Mouse (Mus musculus) hindbrain, postnatal 0 days (tissue): ENCODE measurements around the gene Kcnj9. TPM values are rescaled to one million over a fixed set of nuclear protein-coding genes. Genes with fewer than 3 reads are reported as not detected.

Experiments
- ATAC-seq: fragments of 200-750 bp; cut with Nextera tagmentation; 2 replicates; pipeline ENCODE4 v1.8.0; 2017; ENCODE audit warnings: mild to moderate bottlenecking, moderate TSS enrichment, moderate library complexity
- DNase-seq: peaks from one replicate; pipeline ENCODE4 v3.0.0-alpha.2; 2015; ENCODE audit warnings: low spot score
- H3K27ac ChIP-seq: fragments of 300-500 bp; sonication (generic); 2 replicates; pipeline ENCODE4 v1.5.1; 2014; ENCODE audit warnings: mild to moderate bottlenecking
- H3K27me3 ChIP-seq: fragments of 300-500 bp; sonication (generic); 2 replicates; pipeline ENCODE4 v1.6.1; 2014; ENCODE audit warnings: low read length, mixed read lengths; ENCODE audit not compliant: insufficient read depth
- H3K36me3 ChIP-seq: fragments of 300-500 bp; sonication (generic); 2 replicates; pipeline ENCODE4 v1.6.1; 2014; ENCODE audit warnings: low read length, mixed read lengths; ENCODE audit not compliant: insufficient read depth
- H3K4me1 ChIP-seq: fragments of 300-500 bp; sonication (generic); 2 replicates; pipeline ENCODE4 v1.6.1; 2014; ENCODE audit warnings: antibody characterized with exemption, low read length, mixed read lengths; ENCODE audit not compliant: insufficient read depth
- H3K4me2 ChIP-seq: fragments of 300-500 bp; sonication (generic); 2 replicates; pipeline ENCODE4 v1.6.1; 2014; ENCODE audit warnings: low read depth, mild to moderate bottlenecking, low read length, moderate library complexity, mixed read lengths
- H3K4me3 ChIP-seq: fragments of 300-500 bp; sonication (generic); 2 replicates; pipeline ENCODE4 v1.5.1; 2014; ENCODE audit warnings: low read length
- H3K9ac ChIP-seq: fragments of 300-500 bp; sonication (generic); replicated peaks from 2 replicates; pipeline ENCODE4 v1.6.1; 2014; ENCODE audit warnings: mild to moderate bottlenecking, low read length, moderate library complexity, mixed read lengths
- H3K9me3 ChIP-seq: fragments of 300-500 bp; sonication (generic); 2 replicates; pipeline ENCODE4 v1.6.1; 2016; ENCODE audit warnings: low read length, mixed read lengths
- CTCF ChIP-seq: IDR thresholded peaks from 2 replicates; pipeline ENCODE4 v1.5.1; 2016; ENCODE audit warnings: antibody characterized with exemption, control low read depth, low read depth
- WGBS: fragments of 180-500 bp; shearing (Covaris S2); extraction: QIAGEN DNeasy Blood & Tissue Kit; methylation state at CpG from one replicate; pipeline ENCODE4 v1.1.7; 2014; 5-methylcytosine and 5-hydroxymethylcytosine counted together
- polyA plus RNA-seq: library from polyadenylated mRNA; unstranded; fragments of >200 nt; fragmentation: Nextera tagmentation; extraction: Ambion mirVana; gene quantifications from 2 replicates; pipeline ENCODE4 v1.2.1, GENCODE M21; 2015
- total RNA-seq: library from RNA; depleted of rRNA; stranded (reverse); fragments of >200 nt; gene quantifications from 2 replicates; pipeline ENCODE4 v1.2.3, GENCODE M21; 2014

Kcnj9 gene
- total and polyA plus RNA-seq, 2 experiments from 2014 or later, result 3.6 to 9.8 TPM

DNA sequence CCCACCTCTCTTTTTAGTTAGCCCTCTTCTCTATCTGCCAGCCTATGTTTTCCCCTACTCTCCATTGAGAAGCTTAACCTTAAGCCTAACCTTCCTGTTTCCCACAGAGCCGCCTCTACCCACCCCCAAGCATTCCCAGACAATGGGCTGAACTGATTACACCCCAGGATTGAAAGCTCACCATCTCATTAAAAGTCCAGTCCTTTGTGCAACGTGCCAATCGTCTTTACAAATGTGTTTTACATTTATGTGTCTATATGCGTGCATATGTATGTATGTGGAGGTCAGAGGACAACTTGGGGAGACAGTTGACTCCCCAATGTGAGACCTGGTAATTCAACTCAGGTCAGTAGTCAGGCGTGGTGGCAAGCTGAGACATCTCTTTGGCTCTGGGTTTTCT lies 5.8 kb downstream of the Kcnj9 start:
- Histone ChIP-seq H3K9ac (no peak overlapping the region), H3K4me1 (peaks cover 8% of the 10 kb centered on the region; the same call in 1 of the 2 replicates), H3K9me3 (no peaks in the 10 kb centered on the region), H3K36me3 (0 out of 2 replicates have a peak, but pooled peaks cover 12% of the 10 kb centered on the region), H3K4me2 (no peak overlapping the region), H3K4me3 (no peak overlapping the region), H3K27me3 (no peaks in the 10 kb centered on the region), H3K27ac (no peak overlapping the region)
- 28% methylated on average over 5 of the region's 5 CpGs for WGBS
- no peak for TF ChIP-seq CTCF
- DNase-seq, result no peak
- no peak for ATAC-seq

DNA sequence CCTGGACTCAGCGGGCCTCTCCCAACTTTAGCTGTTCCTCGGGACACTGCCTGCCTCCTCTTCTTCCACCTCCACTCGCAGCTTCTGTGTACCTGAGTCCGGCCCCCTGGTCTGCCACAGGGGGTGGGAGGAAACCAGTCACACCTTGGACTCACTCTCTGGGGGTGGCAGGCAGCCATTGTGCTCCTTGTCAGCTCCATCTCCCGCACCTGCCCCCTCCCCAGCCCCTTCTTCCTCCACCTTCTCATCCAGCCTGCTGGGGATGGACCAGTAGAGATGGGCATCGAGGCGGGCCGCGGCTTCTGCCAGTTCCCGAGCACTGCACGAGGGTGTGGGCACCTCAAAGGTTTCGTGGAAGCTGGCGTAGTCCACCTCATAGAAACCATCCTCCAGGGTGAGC lies 6.4 kb downstream of the Kcnj9 start:
- Histone ChIP-seq H3K9ac (no peak overlapping the region), H3K4me3 (no peak overlapping the region), H3K27ac (no peak overlapping the region), H3K27me3 (no peaks in the 10 kb centered on the region), H3K36me3 (0 out of 2 replicates have a peak, but pooled peaks cover 16% of the 10 kb centered on the region), H3K4me2 (no peak overlapping the region), H3K9me3 (no peaks in the 10 kb centered on the region), H3K4me1 (peaks cover 9% of the 10 kb centered on the region; the same call in 1 of the 2 replicates)
- WGBS, result 58% methylated on average over 13 of the region's 13 CpGs
- no peak for ATAC-seq
- no peak for DNase-seq
- no peak for TF ChIP-seq CTCF

DNA sequence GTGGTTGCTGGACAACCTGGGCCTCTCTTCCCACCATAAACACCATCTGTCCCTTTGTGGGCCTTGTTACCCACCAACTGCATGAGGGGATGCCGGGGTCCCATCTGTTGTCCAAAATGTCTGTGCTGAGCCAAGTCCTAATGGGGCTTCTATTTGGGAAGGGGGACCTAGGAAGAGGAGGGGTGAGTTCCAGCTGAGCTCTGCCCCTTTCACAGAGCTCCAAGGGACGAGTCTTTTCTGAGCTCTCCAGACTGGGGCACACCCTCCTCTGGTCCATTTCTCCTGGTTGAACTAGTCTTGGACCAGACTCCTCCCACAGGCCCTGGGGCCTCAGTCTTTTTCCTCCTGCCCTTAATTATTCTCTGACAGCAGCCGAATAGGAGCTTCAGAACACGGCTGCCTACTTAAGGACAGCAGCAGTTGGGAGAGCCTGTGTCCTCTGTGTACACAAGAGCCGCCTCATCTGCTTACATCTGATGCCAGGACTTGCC lies 9.2 kb downstream of the Kcnj9 start:
- Histone ChIP-seq H3K4me3 (no peak overlapping the region), H3K4me1 (peaks cover 9% of the 10 kb centered on the region; the same call in 1 of the 2 replicates), H3K36me3 (peaks cover 18% of the 10 kb centered on the region; the same call in 1 of the 2 replicates), H3K4me2 (no peak overlapping the region), H3K9ac (no peak overlapping the region), H3K27me3 (no peaks in the 10 kb centered on the region), H3K27ac (peak overlapping the region; percentile 66; the same call in 1 of the 2 replicates), H3K9me3 (no peaks in the 10 kb centered on the region)
- DNase-seq (peak; percentile 60), ATAC-seq (peak; percentile 61)
- TF ChIP-seq CTCF, result no peak
- WGBS, result 26% methylated on average over 5 of the region's 5 CpGs

DNA sequence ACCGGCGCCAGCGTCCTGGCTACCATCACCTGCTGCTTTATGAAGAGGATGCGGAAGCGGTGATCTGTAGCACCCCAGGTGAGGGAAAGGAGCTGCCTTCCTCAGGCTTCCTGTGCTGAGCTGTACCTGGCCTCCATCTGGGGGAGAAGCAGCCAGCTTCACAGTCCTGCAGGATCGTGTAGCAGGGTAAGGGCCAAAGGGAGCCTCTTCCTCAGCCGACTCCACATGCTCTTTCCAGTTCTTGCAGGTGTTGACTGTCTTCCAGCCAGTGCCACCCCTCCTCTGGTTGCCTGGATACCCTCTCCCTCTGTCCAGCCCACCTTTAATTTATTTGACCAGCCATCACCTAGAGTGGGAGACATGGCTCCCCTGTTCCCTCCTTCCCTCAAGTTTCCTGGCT lies 9.8 kb downstream of the Kcnj9 start:
- H3K27me3 ChIP-seq, result no peaks in the 10 kb centered on the region
- H3K4me2 ChIP-seq, result no peak overlapping the region
- H3K4me1 ChIP-seq, result peaks cover 9% of the 10 kb centered on the region; the same call in 1 of the 2 replicates
- TF ChIP-seq CTCF, result no peak
- H3K9ac ChIP-seq, result no peak overlapping the region
- H3K36me3 ChIP-seq, result peaks cover 18% of the 10 kb centered on the region; the same call in 1 of the 2 replicates
- peak overlapping the region; percentile 66 for H3K27ac ChIP-seq
- no peaks in the 10 kb centered on the region for H3K9me3 ChIP-seq
- H3K4me3 ChIP-seq, result no peak overlapping the region
- ATAC-seq (no peak), DNase-seq (no peak)
- WGBS, result 60% methylated on average over 7 of the region's 7 CpGs

DNA sequence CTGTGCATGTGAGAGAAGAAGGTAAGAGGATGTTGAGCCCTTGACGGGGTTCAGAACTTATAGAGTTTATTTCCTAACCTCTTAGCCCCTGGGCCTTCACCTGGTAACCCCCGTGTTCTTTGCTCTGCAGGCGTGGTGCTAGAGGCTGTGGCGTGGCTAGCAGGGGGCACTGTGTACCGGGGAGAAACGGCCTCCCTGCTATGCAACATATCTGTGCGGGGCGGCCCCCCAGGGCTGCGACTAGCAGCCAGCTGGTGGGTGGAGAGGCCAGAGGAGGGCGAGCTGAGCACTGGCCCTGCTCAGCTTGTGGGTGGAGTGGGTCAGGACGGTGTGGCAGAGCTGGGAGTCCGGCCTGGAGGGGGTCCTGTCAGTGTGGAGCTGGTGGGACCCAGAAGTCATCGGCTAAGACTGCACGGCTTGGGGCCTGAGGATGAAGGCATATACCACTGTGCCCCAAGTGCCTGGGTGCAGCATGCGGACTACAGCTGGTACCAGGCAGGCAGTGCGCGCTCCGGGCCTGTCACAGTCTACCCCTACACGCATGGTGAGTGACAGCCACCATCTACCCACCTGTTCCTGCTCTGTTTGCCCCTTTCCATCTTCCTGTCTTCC lies 10.6 kb downstream of the Kcnj9 start:
- no peak for ATAC-seq
- Histone ChIP-seq H3K4me1 (peaks cover 18% of the 10 kb centered on the region), H3K4me3 (no peak overlapping the region), H3K27me3 (no peaks in the 10 kb centered on the region), H3K27ac (no peak overlapping the region), H3K36me3 (peaks cover 18% of the 10 kb centered on the region; the same call in 1 of the 2 replicates), H3K4me2 (no peak overlapping the region), H3K9me3 (no peaks in the 10 kb centered on the region), H3K9ac (no peak overlapping the region)
- 62% methylated on average over 19 of the region's 19 CpGs for WGBS
- no peak for DNase-seq
- no peak for TF ChIP-seq CTCF

DNA sequence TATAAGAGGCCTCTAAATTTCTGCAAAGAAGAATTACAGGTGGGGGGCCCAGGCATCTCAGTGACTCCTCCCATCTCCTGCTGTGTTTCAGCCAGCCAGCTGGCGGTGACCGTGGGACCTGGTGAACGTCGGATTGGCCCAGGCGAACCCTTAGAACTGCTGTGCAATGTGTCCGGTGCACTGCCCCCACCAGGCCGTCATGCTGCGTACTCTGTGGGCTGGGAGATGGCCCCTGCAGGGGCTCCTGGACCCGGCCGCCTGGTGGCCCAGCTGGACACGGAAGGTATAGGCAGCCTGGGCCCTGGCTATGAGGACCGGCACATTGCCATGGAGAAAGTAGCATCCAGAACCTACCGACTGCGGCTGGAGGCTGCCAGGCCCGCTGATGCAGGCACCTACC lies 11.2 kb downstream of the Kcnj9 start:
- no peak overlapping the region for H3K4me2 ChIP-seq
- H3K36me3 ChIP-seq, result peaks cover 18% of the 10 kb centered on the region; the same call in 1 of the 2 replicates
- H3K27ac ChIP-seq, result no peak overlapping the region
- no peak for TF ChIP-seq CTCF
- H3K4me3 ChIP-seq, result no peak overlapping the region
- 0 out of 2 replicates have a peak overlapping the region, but pooled peaks have one; percentile 17 for H3K9ac ChIP-seq
- no peak for DNase-seq
- peaks cover 23% of the 10 kb centered on the region for H3K4me1 ChIP-seq
- no peaks in the 10 kb centered on the region for H3K27me3 ChIP-seq
- H3K9me3 ChIP-seq, result no peaks in the 10 kb centered on the region
- no peak for ATAC-seq
- WGBS, result 46% methylated on average over 15 of the region's 15 CpGs

DNA sequence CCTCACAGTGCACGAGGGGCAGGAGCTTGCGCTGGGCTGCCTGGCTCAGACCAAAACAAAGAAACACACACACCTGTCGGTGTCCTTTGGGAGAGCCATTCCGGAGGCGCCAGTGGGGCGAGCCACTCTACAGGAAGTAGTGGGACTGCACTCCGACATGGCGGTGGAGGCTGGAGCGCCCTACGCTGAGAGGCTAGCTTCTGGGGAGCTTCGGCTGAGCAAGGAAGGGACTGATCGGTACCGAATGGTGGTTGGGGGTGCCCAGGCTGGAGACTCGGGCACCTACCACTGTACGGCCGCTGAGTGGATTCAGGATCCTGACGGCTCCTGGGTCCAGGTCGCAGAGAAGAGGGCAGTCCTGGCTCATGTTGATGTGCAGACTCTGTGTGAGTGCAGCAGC lies 11.7 kb downstream of the Kcnj9 start:
- Histone ChIP-seq H3K4me3 (no peak overlapping the region), H3K4me2 (no peak overlapping the region), H3K9me3 (no peaks in the 10 kb centered on the region), H3K9ac (no peak overlapping the region), H3K4me1 (peaks cover 24% of the 10 kb centered on the region), H3K36me3 (peaks cover 18% of the 10 kb centered on the region; the same call in 1 of the 2 replicates), H3K27me3 (no peaks in the 10 kb centered on the region), H3K27ac (no peak overlapping the region)
- 65% methylated on average over 18 of the region's 18 CpGs for WGBS
- ATAC-seq, result no peak
- no peak for TF ChIP-seq CTCF
- no peak for DNase-seq
